Mouse (Mus musculus): ENCODE data around the gene Edil3. TPM values are rescaled to one million over a fixed set of nuclear protein-coding genes. Genes with fewer than 3 reads are reported as not detected.

Gene Edil3
- 17.5 and 18.1 TPM in 2 replicates for polyA plus RNA-seq (2014; fragmentation: Nextera tagmentation; extraction: Ambion mirVana)

- Histone ChIP-seq H3K9ac (replicated peaks; ENCODE audit: low read length) (peak within 1 kb of the TSS; percentile 70), H3K4me1 (ENCODE audit: control insufficient read depth, insufficient read depth, low read length) (no peaks in the 10 kb centered on the region), H3K36me3 (replicated peaks; ENCODE audit: control insufficient read depth, insufficient read depth, low read depth, low read length) (no peaks in the 10 kb centered on the region), H3K27me3 (ENCODE audit: control insufficient read depth, insufficient read depth, low read length) (no peaks in the 10 kb centered on the region; the same call in 1 of the 2 replicates), H3K9me3 (replicated peaks; ENCODE audit: control insufficient read depth, low read length) (no peaks in the 10 kb centered on the region), H3K27ac (replicated peaks; ENCODE audit: low read depth, low read length) (peak within 1 kb of the TSS; percentile 37), H3K4me2 (ENCODE audit: low read depth, low read length) (peak within 1 kb of the TSS; percentile 93), H3K4me3 (ENCODE audit: low read depth, low read length) (peak within 1 kb of the TSS; percentile 49)
- DNase-seq (ENCODE audit: low spot score), result peak; percentile 74
- under 1% methylated on average over 56 of the region's 60 CpGs for WGBS
- peak; percentile 81 for ATAC-seq (replicated peaks; ENCODE audit: insufficient number of reproducible peaks, low FRiP score, low TSS enrichment, low read depth)
Observed at GRCm38 (mm10) chr13:88821440-88822331, at the start of gene Edil3. Edil3 (plus strand) TSS chr13:88821472.

GRCm38 (mm10) chr13:88799186-88799585, 22.1 kb upstream of the Edil3 start:
- H3K9me3 ChIP-seq (replicated peaks; ENCODE audit: control insufficient read depth, low read length), result no peaks in the 10 kb centered on the region

GRCm38 (mm10) chr13:88801006-88801405, 20.3 kb upstream of the Edil3 start:
- Histone ChIP-seq H3K4me3 (ENCODE audit: low read depth, low read length) (no peak overlapping the region), H3K27me3 (ENCODE audit: control insufficient read depth, insufficient read depth, low read length) (no peaks in the 10 kb centered on the region), H3K36me3 (replicated peaks; ENCODE audit: control insufficient read depth, insufficient read depth, low read depth, low read length) (no peaks in the 10 kb centered on the region), H3K27ac (replicated peaks; ENCODE audit: low read depth, low read length) (no peak overlapping the region), H3K9me3 (replicated peaks; ENCODE audit: control insufficient read depth, low read length) (no peaks in the 10 kb centered on the region), H3K4me2 (ENCODE audit: low read depth, low read length) (no peak overlapping the region), H3K9ac (replicated peaks; ENCODE audit: low read length) (no peak overlapping the region), H3K4me1 (ENCODE audit: control insufficient read depth, insufficient read depth, low read length) (no peaks in the 10 kb centered on the region)
- ATAC-seq (replicated peaks; ENCODE audit: insufficient number of reproducible peaks, low FRiP score, low TSS enrichment, low read depth) (no peak), DNase-seq (ENCODE audit: low spot score) (no peak)
- 97% methylated on average over 1 of the region's 1 CpGs for WGBS

More at GRCm38 (mm10) chr13:88799186-88799585, 22.1 kb upstream of the Edil3 start:
- no peaks in the 10 kb centered on the region for H3K4me1 ChIP-seq (ENCODE audit: control insufficient read depth, insufficient read depth, low read length)
- no peak for DNase-seq (ENCODE audit: low spot score)
- no peak overlapping the region for H3K4me3 ChIP-seq (ENCODE audit: low read depth, low read length)
- 79% methylated on average over 1 of the region's 1 CpGs for WGBS
- no peak overlapping the region for H3K4me2 ChIP-seq (ENCODE audit: low read depth, low read length)
- no peak for ATAC-seq (replicated peaks; ENCODE audit: insufficient number of reproducible peaks, low FRiP score, low TSS enrichment, low read depth)
- no peak overlapping the region for H3K27ac ChIP-seq (replicated peaks; ENCODE audit: low read depth, low read length)
- no peaks in the 10 kb centered on the region for H3K27me3 ChIP-seq (ENCODE audit: control insufficient read depth, insufficient read depth, low read length)
- no peak overlapping the region for H3K9ac ChIP-seq (replicated peaks; ENCODE audit: low read length)
- no peaks in the 10 kb centered on the region for H3K36me3 ChIP-seq (replicated peaks; ENCODE audit: control insufficient read depth, insufficient read depth, low read depth, low read length)

GRCm38 (mm10) chr13:88805838-88806237, 15.4 kb upstream of the Edil3 start:
- Histone ChIP-seq H3K4me3 (ENCODE audit: low read depth, low read length) (no peak overlapping the region), H3K27me3 (ENCODE audit: control insufficient read depth, insufficient read depth, low read length) (no peaks in the 10 kb centered on the region), H3K4me1 (ENCODE audit: control insufficient read depth, insufficient read depth, low read length) (no peaks in the 10 kb centered on the region), H3K27ac (replicated peaks; ENCODE audit: low read depth, low read length) (no peak overlapping the region), H3K9me3 (replicated peaks; ENCODE audit: control insufficient read depth, low read length) (no peaks in the 10 kb centered on the region), H3K9ac (replicated peaks; ENCODE audit: low read length) (no peak overlapping the region), H3K36me3 (replicated peaks; ENCODE audit: control insufficient read depth, insufficient read depth, low read depth, low read length) (no peaks in the 10 kb centered on the region), H3K4me2 (ENCODE audit: low read depth, low read length) (no peak overlapping the region)
- ATAC-seq (replicated peaks; ENCODE audit: insufficient number of reproducible peaks, low FRiP score, low TSS enrichment, low read depth) (no peak), DNase-seq (ENCODE audit: low spot score) (peak; percentile 20)
- WGBS, result 36% methylated on average over 1 of the region's 1 CpGs

GRCm38 (mm10) chr13:88806269-88806668, 15.0 kb upstream of the Edil3 start:
- Histone ChIP-seq H3K27me3 (ENCODE audit: control insufficient read depth, insufficient read depth, low read length) (no peaks in the 10 kb centered on the region), H3K27ac (replicated peaks; ENCODE audit: low read depth, low read length) (no peak overlapping the region), H3K4me3 (ENCODE audit: low read depth, low read length) (no peak overlapping the region), H3K9ac (replicated peaks; ENCODE audit: low read length) (no peak overlapping the region), H3K4me2 (ENCODE audit: low read depth, low read length) (no peak overlapping the region), H3K9me3 (replicated peaks; ENCODE audit: control insufficient read depth, low read length) (no peaks in the 10 kb centered on the region), H3K4me1 (ENCODE audit: control insufficient read depth, insufficient read depth, low read length) (no peaks in the 10 kb centered on the region), H3K36me3 (replicated peaks; ENCODE audit: control insufficient read depth, insufficient read depth, low read depth, low read length) (no peaks in the 10 kb centered on the region)
- no peak for ATAC-seq (replicated peaks; ENCODE audit: insufficient number of reproducible peaks, low FRiP score, low TSS enrichment, low read depth)
- WGBS, result 92% methylated on average over 3 of the region's 3 CpGs
- DNase-seq (ENCODE audit: low spot score), result no peak

- ATAC-seq (replicated peaks; ENCODE audit: insufficient number of reproducible peaks, low FRiP score, low TSS enrichment, low read depth), result no peak
- H3K9me3 ChIP-seq (replicated peaks; ENCODE audit: control insufficient read depth, low read length), result no peaks in the 10 kb centered on the region
- 98% methylated on average over 1 of the region's 1 CpGs for WGBS
- H3K4me3 ChIP-seq (ENCODE audit: low read depth, low read length), result no peak overlapping the region
- H3K27me3 ChIP-seq (ENCODE audit: control insufficient read depth, insufficient read depth, low read length), result no peaks in the 10 kb centered on the region
- no peaks in the 10 kb centered on the region for H3K4me1 ChIP-seq (ENCODE audit: control insufficient read depth, insufficient read depth, low read length)
- H3K9ac ChIP-seq (replicated peaks; ENCODE audit: low read length), result no peak overlapping the region
- no peak overlapping the region for H3K4me2 ChIP-seq (ENCODE audit: low read depth, low read length)
- no peak for DNase-seq (ENCODE audit: low spot score)
- H3K36me3 ChIP-seq (replicated peaks; ENCODE audit: control insufficient read depth, insufficient read depth, low read depth, low read length), result no peaks in the 10 kb centered on the region
- no peak overlapping the region for H3K27ac ChIP-seq (replicated peaks; ENCODE audit: low read depth, low read length)
Observed at GRCm38 (mm10) chr13:88810097-88810496, 11.2 kb upstream of the Edil3 start.

- H3K27me3 ChIP-seq (ENCODE audit: control insufficient read depth, insufficient read depth, low read length), result no peaks in the 10 kb centered on the region; the same call in 1 of the 2 replicates
- peak overlapping the region; percentile 93 for H3K4me2 ChIP-seq (ENCODE audit: low read depth, low read length)
- no peaks in the 10 kb centered on the region for H3K36me3 ChIP-seq (replicated peaks; ENCODE audit: control insufficient read depth, insufficient read depth, low read depth, low read length)
- H3K4me1 ChIP-seq (ENCODE audit: control insufficient read depth, insufficient read depth, low read length), result no peaks in the 10 kb centered on the region
- DNase-seq (ENCODE audit: low spot score), result peak; percentile 56
- no peaks in the 10 kb centered on the region for H3K9me3 ChIP-seq (replicated peaks; ENCODE audit: control insufficient read depth, low read length)
- peak overlapping the region; percentile 70; the same call in 1 of the 2 replicates for H3K9ac ChIP-seq (replicated peaks; ENCODE audit: low read length)
- peak overlapping the region; percentile 49 for H3K4me3 ChIP-seq (ENCODE audit: low read depth, low read length)
- peak; percentile 41; the same call in 1 of the 2 replicates for ATAC-seq (replicated peaks; ENCODE audit: insufficient number of reproducible peaks, low FRiP score, low TSS enrichment, low read depth)
- WGBS, result 20% methylated on average over 5 of the region's 5 CpGs
- H3K27ac ChIP-seq (replicated peaks; ENCODE audit: low read depth, low read length), result no peak overlapping the region
Observed at GRCm38 (mm10) chr13:88820686-88821308, 475 bp upstream of the Edil3 start.

Data from embryonic facial prominence, embryonic 11.5 days (tissue).